Mouse (Mus musculus) midbrain, postnatal 0 days (tissue): ENCODE measurements around the gene Creg1. TPM values are rescaled to one million over a fixed set of nuclear protein-coding genes. Genes with fewer than 3 reads are reported as not detected.

Experiments used
- ATAC-seq: fragments of 200-750 bp; cut with Nextera tagmentation; 2 replicates; pipeline ENCODE4 v1.8.0; 2017; ENCODE audit warnings: moderate number of reproducible peaks, mild to moderate bottlenecking, moderate TSS enrichment, moderate library complexity; ENCODE audit not compliant: low FRiP score
- DNase-seq: peaks from one replicate; pipeline ENCODE4 v3.0.0-alpha.2; 2015; ENCODE audit warnings: low spot score
- H3K27ac ChIP-seq: fragments of 300-500 bp; sonication (generic); 2 replicates; pipeline ENCODE4 v1.5.1; 2014; ENCODE audit warnings: low read depth, mild to moderate bottlenecking, low read length, mixed read lengths
- H3K27me3 ChIP-seq: fragments of 300-500 bp; sonication (generic); 2 replicates; pipeline ENCODE4 v1.6.1; 2014; ENCODE audit warnings: low read length, control low read depth, mixed read lengths; ENCODE audit not compliant: insufficient read depth
- H3K36me3 ChIP-seq: fragments of 300-500 bp; sonication (generic); 2 replicates; pipeline ENCODE4 v1.6.1; 2014; ENCODE audit warnings: low read length, control low read depth, mixed read lengths; ENCODE audit not compliant: insufficient read depth
- H3K4me1 ChIP-seq: fragments of 300-500 bp; sonication (generic); 2 replicates; pipeline ENCODE4 v1.6.1; 2014; ENCODE audit warnings: mild to moderate bottlenecking, control low read depth, antibody characterized with exemption, low read length, mixed read lengths; ENCODE audit not compliant: insufficient read depth
- H3K4me2 ChIP-seq: fragments of 300-500 bp; sonication (generic); 2 replicates; pipeline ENCODE4 v1.6.1; 2014; ENCODE audit warnings: low read depth, mild to moderate bottlenecking, low read length, mixed read lengths; ENCODE audit not compliant: poor library complexity, severe bottlenecking
- H3K4me3 ChIP-seq: fragments of 300-500 bp; sonication (generic); 2 replicates; pipeline ENCODE4 v1.5.1; 2014; ENCODE audit warnings: low read depth, mild to moderate bottlenecking, low read length, moderate library complexity
- H3K9ac ChIP-seq: fragments of 300-500 bp; sonication (generic); replicated peaks from 2 replicates; pipeline ENCODE4 v1.6.1; 2014; ENCODE audit warnings: mild to moderate bottlenecking, low read length, moderate library complexity, mixed read lengths; ENCODE audit not compliant: poor library complexity, severe bottlenecking
- H3K9me3 ChIP-seq: fragments of 300-500 bp; sonication (generic); 2 replicates; pipeline ENCODE4 v1.6.1; 2016; ENCODE audit warnings: low read length, control low read depth
- CTCF ChIP-seq: IDR thresholded peaks from 2 replicates; pipeline ENCODE4 v1.5.1; 2016; ENCODE audit warnings: antibody characterized with exemption, mild to moderate bottlenecking
- WGBS: fragments of 180-500 bp; shearing (Covaris S2); extraction: QIAGEN DNeasy Blood & Tissue Kit; methylation state at CpG from one replicate; pipeline ENCODE4 v1.1.7; 2014; 5-methylcytosine and 5-hydroxymethylcytosine counted together
- polyA plus RNA-seq: library from polyadenylated mRNA; unstranded; fragments of >200 nt; fragmentation: Nextera tagmentation; extraction: Ambion mirVana; gene quantifications from 2 replicates; pipeline ENCODE4 v1.2.1, GENCODE M21; 2015
- total RNA-seq: library from RNA; depleted of rRNA; stranded (reverse); fragments of >200 nt; gene quantifications from 2 replicates; pipeline ENCODE4 v1.2.3, GENCODE M21; 2014

The Creg1 gene
- total and polyA plus RNA-seq, 2 experiments from 2014 or later, result 21.3 to 47.0 TPM

DNA sequence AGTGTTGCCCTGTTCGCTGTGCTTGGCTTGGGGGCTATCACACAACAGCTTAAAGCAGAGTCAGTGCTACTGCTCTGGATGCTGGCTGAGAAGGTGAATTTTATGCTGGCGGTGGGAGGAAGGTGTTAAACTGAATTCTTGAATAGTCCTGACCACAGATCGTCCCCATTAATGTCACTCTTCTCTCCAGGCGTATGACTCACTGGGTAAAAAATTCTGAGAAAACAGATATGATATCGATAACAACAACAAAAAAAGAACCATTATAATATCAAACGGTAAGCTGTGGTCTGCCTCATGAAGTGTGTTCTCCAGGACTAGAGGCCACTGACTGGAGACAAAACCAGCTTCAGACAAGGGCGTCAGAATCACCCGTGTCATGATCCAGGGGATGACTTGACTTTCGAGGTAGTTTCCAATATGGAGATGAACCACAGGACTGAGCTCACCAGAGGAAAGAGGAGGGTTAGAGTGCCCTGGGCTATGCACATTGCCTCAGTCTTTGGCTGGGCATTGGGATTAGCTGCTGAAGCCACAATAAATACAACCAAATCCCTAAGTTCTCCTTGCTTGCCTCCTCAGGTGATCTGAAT is 40.9 kb upstream of the Creg1 start:
- WGBS, result 91% methylated on average over 9 of the region's 9 CpGs

DNA sequence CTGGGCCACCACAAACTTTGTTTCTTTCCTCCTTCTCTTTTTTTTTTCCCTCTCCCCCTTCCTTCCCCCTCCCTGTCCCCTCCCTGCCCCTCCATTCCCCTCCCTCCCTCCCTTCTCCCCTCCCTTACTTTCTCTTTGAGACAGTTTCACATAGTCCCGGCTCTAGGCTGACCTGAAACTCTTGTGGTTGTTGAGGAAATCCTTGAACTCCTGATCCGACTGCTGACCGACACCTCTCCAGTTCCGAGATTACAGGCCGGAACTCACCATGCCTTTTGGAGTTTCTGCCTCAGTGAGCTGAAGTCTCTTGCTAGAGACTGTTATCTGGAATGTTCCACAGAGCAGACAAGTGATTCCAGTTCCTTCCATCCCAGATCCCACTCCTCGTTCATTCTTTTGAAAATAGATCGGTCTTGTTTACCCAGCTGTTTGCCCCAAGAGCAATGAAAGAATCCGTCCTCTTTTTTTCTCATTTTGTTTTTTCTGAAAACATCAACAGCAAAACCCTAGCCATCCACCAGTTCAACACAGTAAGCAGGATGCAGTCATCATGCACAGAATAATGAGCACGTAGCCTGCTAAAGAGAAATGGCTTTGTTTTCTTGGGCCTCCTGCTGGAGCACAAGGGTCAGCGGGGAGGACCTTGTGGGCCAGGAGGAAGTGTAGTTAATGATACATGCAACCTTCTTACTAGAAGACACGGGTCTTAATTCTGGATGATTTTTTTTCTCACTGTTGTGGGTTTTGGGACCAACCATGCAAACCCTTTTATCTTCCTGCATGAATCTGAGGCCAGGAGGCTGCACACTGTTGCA is 39.1 kb upstream of the Creg1 start:
- Histone ChIP-seq H3K4me1 (no peaks in the 10 kb centered on the region), H3K36me3 (no peaks in the 10 kb centered on the region), H3K27ac (no peak overlapping the region; the same call in 1 of the 2 replicates), H3K9ac (no peak overlapping the region), H3K4me2 (no peak overlapping the region), H3K9me3 (no peaks in the 10 kb centered on the region), H3K4me3 (no peak overlapping the region), H3K27me3 (no peaks in the 10 kb centered on the region)
- ATAC-seq, result no peak
- no peak for DNase-seq
- TF ChIP-seq CTCF, result peak; percentile 1; the same call in 1 of the 2 replicates
- WGBS, result 56% methylated on average over 11 of the region's 11 CpGs

More for the DNA sequence above, 40.9 kb upstream of the Creg1 start:
- TF ChIP-seq CTCF, result no peak
- Histone ChIP-seq H3K27me3 (no peaks in the 10 kb centered on the region), H3K4me2 (no peak overlapping the region), H3K36me3 (no peaks in the 10 kb centered on the region), H3K9me3 (no peaks in the 10 kb centered on the region), H3K27ac (no peak overlapping the region), H3K9ac (no peak overlapping the region), H3K4me1 (no peaks in the 10 kb centered on the region), H3K4me3 (no peak overlapping the region)
- no peak for ATAC-seq
- DNase-seq, result no peak

- no peaks in the 10 kb centered on the region for H3K27me3 ChIP-seq
- no peaks in the 10 kb centered on the region for H3K36me3 ChIP-seq
- no peak overlapping the region for H3K4me3 ChIP-seq
- ATAC-seq, result no peak
- no peaks in the 10 kb centered on the region for H3K4me1 ChIP-seq
- no peak overlapping the region for H3K4me2 ChIP-seq
- H3K27ac ChIP-seq, result no peak overlapping the region
- no peaks in the 10 kb centered on the region for H3K9me3 ChIP-seq
- no peak overlapping the region for H3K9ac ChIP-seq
- no peak for DNase-seq
- TF ChIP-seq CTCF, result no peak
- 58% methylated on average over 4 of the region's 4 CpGs for WGBS
Measured at GRCm38 (mm10) chr1:165725039-165725644, 38.4 kb upstream of the Creg1 start.

DNA sequence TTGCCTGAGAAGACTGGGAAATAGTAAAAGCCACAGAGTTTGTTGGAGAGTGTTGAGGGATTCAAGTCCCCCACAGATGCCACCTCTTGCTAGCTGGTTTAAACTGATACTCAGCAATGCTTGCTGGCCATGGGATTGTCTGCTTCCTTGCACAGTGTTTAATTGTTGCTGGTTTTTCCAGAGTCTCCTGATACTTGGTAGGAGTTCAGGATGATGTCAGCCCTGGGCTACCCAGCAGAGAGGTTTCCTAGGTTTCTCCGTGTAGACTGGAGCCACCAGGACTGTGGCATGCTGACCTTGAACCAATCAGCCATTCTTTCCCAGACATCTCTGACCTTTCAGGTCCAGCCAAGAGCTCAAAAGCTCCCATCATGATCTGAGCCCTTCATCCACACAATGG is 36.6 kb upstream of the Creg1 start:
- no peaks in the 10 kb centered on the region for H3K36me3 ChIP-seq
- no peak overlapping the region for H3K27ac ChIP-seq
- WGBS, result 41% methylated on average over 1 of the region's 1 CpGs
- DNase-seq (no peak), ATAC-seq (no peak)
- H3K4me2 ChIP-seq, result no peak overlapping the region
- H3K4me1 ChIP-seq, result no peaks in the 10 kb centered on the region
- H3K27me3 ChIP-seq, result no peaks in the 10 kb centered on the region
- TF ChIP-seq CTCF, result no peak
- H3K9ac ChIP-seq, result no peak overlapping the region
- no peaks in the 10 kb centered on the region for H3K9me3 ChIP-seq
- no peak overlapping the region for H3K4me3 ChIP-seq

- no peak overlapping the region for H3K4me2 ChIP-seq
- no peak for ATAC-seq
- no peaks in the 10 kb centered on the region for H3K9me3 ChIP-seq
- H3K36me3 ChIP-seq, result no peaks in the 10 kb centered on the region
- WGBS, result 90% methylated on average over 3 of the region's 3 CpGs
- no peak for DNase-seq
- no peak overlapping the region for H3K4me3 ChIP-seq
- H3K27ac ChIP-seq, result no peak overlapping the region
- no peaks in the 10 kb centered on the region for H3K27me3 ChIP-seq
- no peak for TF ChIP-seq CTCF
- H3K4me1 ChIP-seq, result no peaks in the 10 kb centered on the region
- no peak overlapping the region for H3K9ac ChIP-seq
Measured at GRCm38 (mm10) chr1:165728057-165728639, 35.4 kb upstream of the Creg1 start.

DNA sequence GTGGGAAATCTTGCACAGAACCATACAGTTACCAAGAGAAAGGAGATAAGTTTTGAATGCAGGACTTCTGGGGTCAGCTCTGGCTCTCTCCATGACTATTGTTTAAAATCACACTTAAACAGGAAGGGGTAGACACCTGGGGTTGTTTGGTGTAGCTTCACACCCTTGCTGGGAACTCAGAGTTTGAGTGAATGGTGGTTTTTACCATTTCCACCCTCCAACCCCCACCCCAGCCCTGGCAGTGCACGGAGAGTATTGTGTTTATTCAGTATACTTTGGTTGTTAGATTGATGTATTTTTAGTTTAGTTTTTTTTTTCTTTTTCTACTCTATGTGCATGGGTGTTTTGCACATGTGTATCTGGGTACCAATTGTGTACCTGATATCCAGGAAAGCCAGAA is 33.4 kb upstream of the Creg1 start:
- no peak for ATAC-seq
- H3K36me3 ChIP-seq, result no peaks in the 10 kb centered on the region
- 71% methylated on average over 1 of the region's 1 CpGs for WGBS

More for the DNA sequence above, 33.4 kb upstream of the Creg1 start:
- no peak for DNase-seq
- Histone ChIP-seq H3K4me2 (no peak overlapping the region), H3K4me1 (no peaks in the 10 kb centered on the region), H3K9ac (no peak overlapping the region), H3K4me3 (no peak overlapping the region), H3K9me3 (no peaks in the 10 kb centered on the region), H3K27ac (no peak overlapping the region), H3K27me3 (no peaks in the 10 kb centered on the region)
- no peak for TF ChIP-seq CTCF
